Mouse (Mus musculus) 3T3-L1 (cell line): ENCODE data around the gene Specc1.

ENCODE experiments used
- DNase-seq: peaks from one replicate; pipeline ENCODE4 v3.0.0-alpha.2; 2015; ENCODE audit warnings: low read depth, low spot score

Specc1 gene

DNA sequence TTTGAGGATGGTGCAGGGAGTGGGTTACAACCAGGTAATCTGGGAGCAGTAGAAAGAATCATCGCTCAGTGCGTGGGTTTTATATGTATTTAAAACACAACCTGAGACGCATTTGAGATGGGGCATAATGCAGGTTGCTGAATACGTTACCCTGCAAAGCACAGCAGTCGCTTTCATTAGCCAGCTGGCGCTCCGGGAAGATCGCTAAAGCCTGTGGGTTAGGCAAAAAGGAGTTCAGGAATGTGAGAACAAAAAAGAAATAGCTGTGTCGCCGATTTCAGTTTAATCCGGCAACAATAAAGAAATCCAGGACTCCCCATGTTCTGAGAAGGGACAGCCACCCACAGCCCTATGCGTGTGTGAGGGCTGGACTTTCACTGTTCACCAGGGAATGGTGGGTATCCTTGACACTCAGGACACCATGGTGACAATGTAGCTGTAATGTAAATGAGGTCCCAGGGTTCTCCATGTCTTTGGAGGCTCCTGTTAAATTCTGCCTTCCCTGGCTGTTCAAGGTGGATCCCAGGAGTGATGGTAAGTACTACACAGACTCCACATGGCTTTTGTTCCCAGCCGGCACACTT lies 58.6 kb downstream of the Specc1 start:
- no peak for DNase-seq

DNA sequence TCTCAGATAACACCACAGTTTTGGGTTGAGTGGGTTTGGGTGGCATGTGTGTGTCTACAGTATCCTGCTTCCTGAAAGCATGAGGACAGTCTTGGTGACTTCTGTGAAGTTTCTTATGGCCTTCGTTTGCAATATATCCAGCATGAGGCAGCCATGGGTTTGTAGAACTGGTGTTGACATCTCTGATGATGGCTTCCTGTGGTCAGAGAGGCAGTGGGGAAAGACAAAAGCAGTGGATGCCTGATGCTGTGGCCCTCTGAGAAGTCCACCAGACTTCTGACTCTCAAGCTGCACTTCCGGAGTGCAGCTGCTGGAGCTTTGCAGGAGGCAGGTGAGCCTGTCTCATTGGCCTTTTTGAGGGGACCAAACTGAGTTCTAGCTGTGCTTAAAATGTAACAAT lies 60.4 kb downstream of the Specc1 start:
- DNase-seq, result no peak

DNA sequence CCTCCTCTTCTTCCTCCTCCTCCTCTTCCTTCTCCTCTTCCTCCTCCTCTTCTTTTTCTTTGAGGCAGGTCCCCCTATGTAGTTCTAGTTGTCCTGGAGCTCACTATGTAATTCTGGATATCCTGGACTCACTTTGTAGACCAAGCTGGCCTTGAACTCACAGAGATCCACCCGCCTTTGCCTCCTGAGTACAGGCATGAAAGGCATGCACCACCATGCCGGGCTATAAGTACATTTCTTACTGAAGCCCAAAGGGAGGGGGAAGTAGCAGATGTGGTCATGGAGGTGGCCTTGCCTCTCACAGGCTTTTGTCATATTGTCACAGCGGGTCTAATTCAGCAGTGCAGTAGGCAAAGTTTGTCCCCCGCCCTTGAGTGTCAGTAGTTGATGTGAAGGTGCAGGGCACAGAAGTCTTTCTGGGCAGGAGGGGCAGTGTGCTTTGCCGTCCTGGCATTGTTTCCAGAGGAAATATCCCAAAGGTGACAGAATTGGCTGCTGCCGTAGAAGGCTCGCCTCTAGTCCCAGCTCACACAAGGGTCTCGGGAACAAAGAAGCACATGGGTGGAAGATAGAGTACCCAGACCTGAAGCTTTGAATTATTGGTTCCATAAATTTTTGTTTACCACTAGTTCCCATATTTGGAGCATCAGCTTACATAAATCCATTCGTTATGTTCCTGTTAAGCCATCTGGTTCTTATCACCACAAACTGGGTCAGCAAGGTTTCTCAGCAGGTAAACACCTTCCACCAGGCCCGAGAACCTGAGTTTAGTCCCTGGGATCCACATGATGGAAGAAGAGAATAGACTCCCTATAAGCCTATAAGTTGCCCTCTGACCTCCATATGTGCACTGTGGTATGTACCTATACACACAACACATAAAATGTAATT lies 62.0 kb downstream of the Specc1 start:
- DNase-seq, result no peak

DNA sequence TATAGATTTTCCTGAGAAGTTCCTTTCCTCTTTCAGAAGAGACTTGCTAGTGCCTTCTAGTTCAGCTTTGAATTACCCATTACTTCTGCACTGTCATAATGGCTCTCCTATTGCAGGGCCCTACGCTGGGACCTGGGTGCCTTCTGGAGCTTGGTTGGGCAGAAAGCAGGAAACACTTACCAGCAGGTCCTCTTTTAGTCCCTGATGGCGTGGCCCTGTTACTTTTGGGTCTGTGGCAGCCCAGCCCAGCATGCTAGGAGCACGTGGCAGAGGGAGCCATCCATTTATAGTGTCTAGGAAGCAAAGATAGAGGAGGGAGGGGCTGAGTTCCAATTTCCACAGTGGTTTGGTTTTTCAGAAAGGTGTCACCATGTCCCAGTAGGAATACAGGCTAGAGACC lies 63.3 kb downstream of the Specc1 start:
- DNase-seq, result no peak

DNA sequence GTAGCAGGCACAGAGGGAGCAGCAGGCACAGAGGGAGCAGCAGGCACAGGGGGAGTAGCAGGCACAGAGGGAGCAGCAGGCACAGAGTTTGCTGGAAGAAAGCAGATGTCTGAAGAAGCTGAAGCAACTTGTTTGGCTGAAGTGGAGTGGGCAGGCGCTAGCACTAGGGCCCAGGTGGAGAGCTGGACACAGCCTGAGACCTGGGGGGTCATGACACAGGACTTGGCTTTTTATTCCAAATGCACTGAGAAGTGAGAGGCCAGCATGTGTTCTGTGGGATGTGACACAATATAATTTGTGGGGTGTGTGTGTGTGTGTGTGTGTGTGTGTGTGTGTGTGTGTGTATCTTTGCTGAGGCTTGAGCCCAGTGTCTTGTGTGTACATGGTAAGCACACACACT lies 64.3 kb downstream of the Specc1 start:
- no peak for DNase-seq

DNA sequence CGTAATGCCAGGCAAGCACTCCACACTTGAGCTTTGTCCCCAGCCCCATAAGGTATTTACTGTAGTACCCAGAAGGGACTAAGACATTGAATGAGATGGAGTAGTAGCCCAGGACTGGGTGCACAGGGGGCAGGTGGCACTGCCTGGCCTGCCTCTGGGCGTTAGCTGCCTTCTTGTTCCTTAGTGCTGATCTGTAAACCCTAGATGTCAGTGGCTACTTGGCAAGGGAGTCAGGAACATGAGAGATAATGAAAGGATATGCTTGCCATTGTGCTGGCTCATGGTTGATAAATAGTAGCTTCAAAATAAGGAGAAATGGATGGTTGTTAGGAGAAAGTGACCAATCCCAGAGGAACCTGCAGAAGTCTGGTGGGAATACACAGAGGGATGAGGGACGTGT lies 65.5 kb downstream of the Specc1 start:
- DNase-seq, result no peak

DNA sequence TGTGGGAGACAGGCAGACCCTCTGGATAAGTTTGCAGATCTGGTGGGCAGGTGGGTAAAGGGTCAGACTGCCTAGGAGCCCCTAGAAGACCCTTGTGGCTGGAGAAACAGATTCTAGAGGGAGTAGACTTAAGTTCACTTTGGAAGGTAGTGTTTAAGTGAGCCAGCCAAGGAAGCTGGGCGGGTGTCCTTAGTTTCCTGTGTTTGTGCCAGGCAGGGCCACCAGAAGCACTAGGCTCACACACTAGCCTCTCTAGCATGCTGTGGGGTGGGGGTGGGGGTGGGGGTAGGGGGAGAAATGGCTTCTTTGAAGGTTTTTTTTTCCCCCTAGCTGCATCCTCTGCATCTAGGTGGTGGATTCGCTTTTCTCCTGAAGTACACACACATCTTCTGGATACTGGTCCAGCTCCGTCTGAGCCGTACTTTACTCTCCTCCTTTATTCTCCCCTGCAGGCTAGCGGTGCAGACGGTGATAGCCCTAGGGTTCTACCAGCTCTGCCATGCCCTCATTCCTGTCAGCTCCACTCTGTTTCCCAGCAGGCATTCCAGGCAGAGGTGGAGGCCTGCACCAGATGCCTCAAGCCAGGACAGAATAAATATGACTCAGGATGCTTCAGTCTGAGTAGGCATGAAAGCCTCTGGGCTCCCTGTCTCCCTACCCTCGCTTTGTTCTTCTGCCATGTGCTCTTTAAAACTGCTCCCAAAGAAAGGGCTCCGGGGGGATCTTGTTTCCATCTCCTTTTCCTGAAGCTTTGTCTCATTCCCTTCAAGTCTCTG lies 66.3 kb downstream of the Specc1 start:
- peak; percentile 77 for DNase-seq

DNA sequence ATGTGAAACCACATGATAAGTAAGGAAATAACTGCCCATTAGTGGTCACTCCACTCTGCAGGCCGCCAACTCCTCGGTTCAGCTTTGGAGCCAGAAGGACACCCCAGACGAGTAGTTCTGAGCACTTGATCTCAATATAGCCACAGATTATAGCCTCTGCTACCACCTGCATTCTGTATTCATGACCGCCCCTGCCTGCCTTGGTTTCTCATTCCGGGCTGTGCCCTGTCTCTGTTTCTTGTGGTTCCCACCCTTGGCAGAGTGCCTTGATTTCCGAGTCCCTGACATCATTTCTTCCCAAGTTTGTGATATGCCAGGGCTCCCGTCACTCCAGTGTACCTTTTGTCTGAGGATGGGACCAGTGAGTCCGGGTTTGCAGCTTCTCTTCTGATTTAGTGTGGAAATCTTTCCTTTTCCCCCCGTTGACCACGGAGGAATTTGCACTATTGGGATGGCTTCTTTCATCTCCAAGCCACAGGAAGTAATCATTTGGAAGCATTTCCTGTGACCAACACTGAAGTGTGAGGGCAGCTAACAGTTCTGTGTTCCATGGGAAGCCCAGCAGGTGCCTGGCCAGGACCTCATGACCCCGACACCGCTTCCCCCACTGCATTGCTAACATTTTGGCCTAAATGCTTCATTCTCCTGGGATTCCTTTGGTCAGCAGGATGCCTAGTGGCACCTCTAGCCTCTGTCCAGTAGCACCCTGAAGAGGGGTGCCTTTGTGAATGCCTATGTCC lies 67.1 kb downstream of the Specc1 start:
- DNase-seq, result peak; percentile 48

DNA sequence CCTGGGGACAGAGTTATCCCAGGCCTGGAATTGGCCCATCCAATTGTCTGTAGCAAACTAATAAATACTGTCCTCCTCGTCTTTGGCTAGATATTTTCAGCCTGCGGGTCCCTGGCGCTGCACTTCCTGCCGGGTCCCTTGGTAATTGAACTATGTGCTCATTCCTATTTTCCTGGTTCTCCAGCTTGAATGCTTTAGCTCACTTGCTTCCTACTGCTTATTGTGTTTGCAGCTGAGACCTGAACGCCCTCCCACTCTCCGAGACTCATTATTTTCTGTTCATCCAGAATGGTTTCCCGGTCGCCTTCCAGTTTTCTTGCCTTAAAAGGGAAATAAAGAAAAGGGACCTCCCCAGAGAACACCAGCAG lies 67.7 kb downstream of the Specc1 start:
- no peak for DNase-seq

DNA sequence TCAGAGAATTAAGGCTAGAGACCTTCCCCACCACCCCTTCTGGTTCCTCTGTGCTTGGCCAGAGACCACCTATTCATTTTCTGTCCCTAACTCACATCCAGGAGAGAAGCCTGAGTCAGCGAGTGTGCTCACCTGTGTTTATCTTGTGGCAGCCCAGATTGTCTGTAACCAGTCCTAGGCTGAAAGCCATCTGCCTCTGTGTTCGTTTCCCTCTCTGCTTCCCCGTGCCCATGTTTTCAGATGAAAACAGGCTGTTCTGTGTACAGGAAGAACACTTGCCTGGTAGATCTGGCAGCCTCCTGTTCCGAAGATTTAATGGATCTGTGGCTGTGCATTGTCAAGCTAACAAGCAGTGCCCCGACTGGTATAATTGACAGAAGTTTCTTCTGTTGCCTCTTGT lies 68.4 kb downstream of the Specc1 start:
- no peak for DNase-seq

DNA sequence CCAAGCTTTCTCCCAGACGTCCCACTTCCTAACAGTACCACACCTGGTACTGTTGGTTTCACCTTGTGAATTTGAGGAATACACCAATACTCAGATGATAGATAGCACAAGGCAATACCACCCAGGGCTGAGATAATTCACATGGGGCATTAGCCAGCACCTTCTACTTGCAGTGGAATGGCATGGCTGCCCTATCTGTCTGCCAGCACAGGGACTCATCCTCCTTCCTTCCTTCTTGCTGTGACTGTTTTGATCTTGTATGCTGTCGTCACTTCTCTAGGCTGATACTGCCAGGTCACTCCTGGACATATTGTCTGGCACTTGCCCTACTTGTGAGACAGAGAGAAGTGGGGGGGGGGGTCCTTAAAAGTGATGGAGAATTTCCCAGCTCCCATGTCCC lies 69.2 kb downstream of the Specc1 start:
- no peak for DNase-seq

DNA sequence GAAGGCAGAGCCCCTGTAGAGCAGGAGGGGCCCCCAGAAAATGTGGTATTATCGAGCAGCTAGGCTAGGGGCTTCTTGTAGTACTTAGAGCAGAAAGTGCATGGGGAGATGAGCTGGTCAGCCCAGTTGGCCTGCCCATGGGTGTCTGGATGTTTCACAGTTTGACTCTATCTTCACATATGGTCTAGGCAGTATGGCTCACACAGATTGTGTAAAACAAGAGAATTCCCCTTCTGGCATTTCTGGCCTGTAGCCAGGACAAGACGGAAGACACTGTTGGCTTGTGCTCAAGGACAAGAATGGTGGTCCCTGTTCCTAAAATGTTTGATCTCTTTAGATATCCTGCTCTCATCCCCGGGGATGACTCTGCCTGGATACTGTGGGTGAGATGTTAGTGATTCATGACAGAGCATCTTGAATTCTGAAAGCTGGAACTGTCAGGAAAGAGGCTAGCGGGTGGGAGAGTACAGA lies 69.8 kb downstream of the Specc1 start:
- no peak for DNase-seq

DNA sequence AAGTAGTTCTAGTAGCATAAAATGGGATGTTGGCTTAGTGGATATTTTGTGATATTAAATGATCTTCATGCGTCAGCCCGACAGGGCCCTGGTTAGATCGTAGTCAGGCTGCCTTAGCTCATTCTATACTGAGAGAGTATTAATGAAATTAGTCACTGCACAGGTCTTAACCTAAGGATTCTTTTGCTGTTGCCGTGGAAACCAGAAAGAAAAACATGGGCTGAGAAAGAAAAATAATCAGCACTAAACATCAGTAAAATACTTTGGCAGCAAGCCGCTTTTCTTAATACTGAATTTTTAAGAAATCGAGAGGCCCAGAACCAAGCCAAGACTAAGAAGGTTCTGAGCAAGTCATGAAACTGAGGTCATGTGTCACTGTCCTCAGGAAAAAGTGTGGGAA lies 70.7 kb downstream of the Specc1 start:
- no peak for DNase-seq

DNA sequence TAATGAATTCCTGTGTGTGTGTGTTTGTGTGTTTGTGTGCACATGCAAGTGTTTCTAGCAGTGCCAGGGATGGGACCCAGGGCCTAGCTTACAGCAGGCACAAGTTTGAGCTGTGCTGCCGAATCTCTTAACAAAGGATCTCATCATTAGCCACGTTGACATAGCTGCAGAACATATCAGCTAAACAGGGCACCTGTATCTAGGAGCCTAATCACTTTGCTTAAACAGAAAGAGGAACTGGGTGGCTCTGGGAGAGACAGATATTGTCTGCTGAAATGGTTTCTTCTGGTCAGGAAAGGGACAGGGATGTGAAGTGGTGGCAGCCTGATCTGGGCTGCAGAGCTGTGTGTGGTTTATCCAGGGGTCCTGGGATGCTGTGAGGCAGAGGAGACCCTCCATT lies 71.1 kb downstream of the Specc1 start:
- DNase-seq, result no peak

DNA sequence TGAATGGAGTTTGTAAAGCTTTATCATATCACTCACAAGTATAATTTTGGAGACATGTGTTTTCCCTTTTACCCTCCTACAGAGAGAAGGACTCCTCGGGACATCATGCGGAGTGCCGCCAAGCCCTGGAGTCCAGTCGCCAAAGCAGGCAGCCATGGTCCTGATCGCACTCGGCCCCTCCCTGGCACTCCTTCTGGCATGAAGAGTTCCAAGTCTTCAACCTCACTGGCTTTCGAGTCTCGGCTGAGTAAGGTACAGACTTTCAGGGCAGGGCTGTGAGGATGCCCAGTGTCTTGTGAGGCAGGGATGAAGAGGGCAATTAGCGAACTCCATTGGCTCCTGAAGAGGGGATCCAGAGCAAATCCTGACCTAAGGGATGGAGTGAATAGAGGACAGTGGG lies 72.6 kb downstream of the Specc1 start:
- DNase-seq, result no peak

DNA sequence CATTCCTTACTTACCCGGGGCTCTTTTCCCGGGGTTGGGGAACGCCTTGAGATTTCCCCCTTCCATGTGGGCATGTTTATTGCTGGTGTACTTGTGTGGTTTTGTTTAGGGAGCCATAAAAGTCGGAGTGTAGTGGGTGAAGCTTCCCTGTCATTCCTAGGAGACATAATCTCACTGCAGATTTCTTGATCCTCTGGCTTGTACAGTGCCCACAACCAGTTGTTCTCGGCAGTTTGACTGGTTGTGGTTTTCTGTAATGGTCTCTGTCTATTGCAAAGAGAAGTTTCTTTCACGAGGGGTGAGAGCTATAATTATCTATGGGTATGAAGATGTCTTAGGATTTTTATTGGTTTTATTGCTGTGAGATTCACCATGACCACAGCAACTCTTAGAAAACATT lies 78.0 kb downstream of the Specc1 start:
- no peak for DNase-seq

DNA sequence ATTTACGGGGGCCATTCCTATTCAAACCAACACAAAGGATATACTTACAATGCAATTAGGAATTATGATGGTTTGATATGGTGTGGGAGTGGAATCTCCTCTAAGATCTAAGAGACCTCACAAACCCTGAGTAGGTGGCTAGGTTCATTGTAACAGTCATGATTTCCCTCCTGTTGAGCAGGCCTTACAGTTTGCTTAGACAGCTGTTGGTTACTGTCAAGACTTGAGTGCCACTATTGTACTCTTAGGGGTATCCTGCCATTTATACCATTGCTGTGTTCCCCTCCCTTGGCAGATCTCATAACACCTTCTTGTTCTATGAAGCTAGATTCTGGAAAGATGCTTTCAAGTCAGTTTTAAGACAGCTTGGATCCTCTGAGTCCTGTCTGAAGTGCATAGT lies 78.7 kb downstream of the Specc1 start:
- DNase-seq, result no peak

DNA sequence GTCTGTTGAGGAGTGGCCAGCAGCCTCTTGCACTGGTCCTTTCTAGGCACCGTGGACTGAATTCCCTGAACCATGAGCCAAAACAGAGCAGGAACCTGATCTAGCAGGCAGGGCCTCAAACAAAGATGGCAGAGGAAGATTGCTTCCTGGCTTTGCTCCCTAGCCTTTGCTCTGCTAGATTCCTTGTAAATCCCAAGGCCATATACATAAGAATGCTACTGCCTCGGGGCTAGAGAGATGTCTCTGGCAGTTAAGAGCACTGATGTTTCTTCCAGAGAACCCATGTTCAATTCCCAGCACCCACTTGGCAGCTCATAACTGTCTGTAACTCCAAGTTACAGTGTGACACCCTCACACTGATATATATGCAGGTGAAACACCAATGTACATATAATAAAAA lies 83.6 kb downstream of the Specc1 start:
- DNase-seq, result no peak

DNA sequence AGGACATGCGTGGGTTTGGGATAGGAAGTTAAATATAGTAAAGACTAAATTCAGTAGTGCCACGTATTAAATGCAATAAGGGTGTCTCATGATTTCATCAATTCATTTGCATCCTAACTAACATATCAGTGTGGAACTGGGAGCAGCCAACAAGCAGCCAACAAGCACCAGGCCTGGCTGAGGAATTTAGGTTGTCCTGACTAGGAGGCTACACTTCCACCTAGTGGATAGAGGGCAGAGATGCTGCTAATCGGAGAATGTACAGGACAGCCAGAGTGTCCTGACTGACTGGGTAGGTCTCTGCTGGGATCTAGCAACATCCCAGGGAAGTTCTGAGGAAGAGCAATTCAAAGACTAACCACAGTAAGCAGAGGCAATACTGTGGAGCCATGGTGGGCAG lies 88.1 kb downstream of the Specc1 start:
- peak; percentile 80 for DNase-seq

DNA sequence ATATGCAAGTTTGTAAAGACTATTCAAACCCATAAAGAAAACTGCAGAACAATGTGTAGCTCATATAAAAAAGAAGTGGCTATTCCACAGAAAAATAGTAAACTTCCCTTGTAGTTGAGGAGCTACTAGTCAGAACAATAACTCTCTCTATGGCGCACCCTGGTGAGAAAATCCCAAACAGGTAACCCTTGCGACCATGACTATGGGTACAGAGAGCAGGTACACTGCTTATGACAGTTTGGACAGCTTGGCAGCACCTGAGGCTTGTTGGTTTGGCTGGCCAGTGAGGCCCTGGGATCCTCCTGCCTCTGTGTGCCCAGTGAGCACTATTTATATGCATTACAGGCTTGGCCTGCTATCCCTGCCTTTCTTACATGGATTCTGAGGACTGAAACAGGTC lies 89.4 kb downstream of the Specc1 start:
- no peak for DNase-seq

DNA sequence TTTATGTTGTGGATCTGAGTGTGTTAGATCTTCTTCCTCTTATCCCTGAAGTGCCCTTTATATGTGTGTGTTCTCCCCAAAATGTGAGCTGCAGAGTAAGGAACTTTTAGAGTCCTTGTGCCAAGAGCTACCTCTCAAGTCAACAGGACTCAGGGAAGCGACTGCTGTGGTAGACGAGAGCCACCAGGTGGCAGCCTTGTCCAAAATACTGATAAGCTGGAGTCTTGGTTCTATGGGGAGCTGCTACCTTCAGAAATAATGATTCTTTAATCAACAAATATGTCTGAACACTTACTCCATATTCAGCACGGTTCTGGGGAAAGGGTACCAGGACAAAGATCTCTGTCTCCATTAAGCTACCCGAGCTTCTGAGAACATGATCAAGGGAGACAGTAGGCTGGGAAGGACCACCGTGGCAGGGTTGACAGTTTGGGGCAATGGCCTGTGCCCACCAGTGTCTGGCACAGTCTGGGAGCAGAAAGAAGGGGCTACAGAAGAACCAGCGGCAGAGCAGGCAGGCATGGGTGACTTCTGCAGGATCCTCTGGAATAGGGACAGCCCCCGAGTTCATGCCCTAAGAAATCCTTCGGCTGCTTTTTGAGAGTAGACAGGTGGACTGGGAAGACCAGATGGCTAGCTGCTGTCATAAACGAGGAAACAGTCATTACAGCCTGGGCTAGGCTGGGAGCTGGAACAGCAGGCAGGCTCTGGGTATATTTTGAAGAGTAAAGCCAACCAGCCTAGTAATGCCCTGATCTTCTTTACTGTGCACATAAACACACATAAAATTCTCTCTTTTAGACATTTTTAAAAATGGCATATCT lies 91.5 kb downstream of the Specc1 start:
- peak; percentile 92 for DNase-seq
